14 mouse cellular contexts compared by ENCODE assay signal in genomic region chr9:85948495-85949137, GRCm38 (mm10).
DNase-seq lines count a peak whose midpoint lies in the region; ATAC-seq lines count a peak whose summit lies in the region.
"Had no signal": no experiment of that assay in that cellular context is flagged by ENCODE, and none has a peak within 500 bp of the region (broad histone marks: within the 10 kb centered on the region; RNA-seq: fewer than 3 reads in every experiment).

No protein-coding gene starts in this region.

- no peaks in the 10 kb centered on the region for H3K9me3 ChIP-seq in midbrain, embryonic 11.5 days (ENCODE audit: control insufficient read depth, low read length)
- no peaks in the 10 kb centered on the region for H3K9me3 ChIP-seq in midbrain, embryonic 15.5 days
- H3K9me3 ChIP-seq in liver, embryonic 11.5 days (ENCODE audit: control insufficient read depth, low read length) = no peaks in the 10 kb centered on the region
- H3K9me3 ChIP-seq: embryonic facial prominence, embryonic 15.5 days; hindbrain, embryonic 13.5 days had no signal

- no peaks in the 10 kb centered on the region for H3K4me1 ChIP-seq in midbrain, embryonic 11.5 days (ENCODE audit: control insufficient read depth, insufficient read depth, low read length)
- H3K4me1 ChIP-seq in midbrain, embryonic 15.5 days = no peaks in the 10 kb centered on the region
- H3K4me1 ChIP-seq in liver, embryonic 11.5 days (replicated peaks; ENCODE audit: control insufficient read depth, insufficient read depth, low read length) = no peaks in the 10 kb centered on the region
- H3K4me1 ChIP-seq: embryonic facial prominence, embryonic 15.5 days; hindbrain, embryonic 13.5 days had no signal

- WGBS in midbrain, embryonic 11.5 days = 54% methylated on average over 12 of the region's 12 CpGs
- 52% methylated on average over 12 of the region's 12 CpGs for WGBS in midbrain, embryonic 15.5 days
- 78% methylated on average over 12 of the region's 12 CpGs for WGBS in liver, embryonic 11.5 days

- H3K27ac ChIP-seq in midbrain, embryonic 11.5 days (ENCODE audit: low read depth, low read length) = no peak overlapping the region
- H3K27ac ChIP-seq in midbrain, embryonic 15.5 days = no peak overlapping the region
- no peak overlapping the region for H3K27ac ChIP-seq in liver, embryonic 11.5 days (ENCODE audit: low read depth, low read length)
- H3K27ac ChIP-seq: embryonic facial prominence, embryonic 15.5 days; heart, adult 2 months; hindbrain, embryonic 13.5 days had no signal

- peak; percentile 62; the same call in 1 of the 2 replicates for ATAC-seq in midbrain, embryonic 11.5 days (ENCODE audit: low FRiP score)
- no peak for ATAC-seq in midbrain, embryonic 15.5 days (replicated peaks)
- no peak for ATAC-seq in liver, embryonic 11.5 days (replicated peaks; ENCODE audit: low FRiP score)
- ATAC-seq: Patski had no signal

- no peaks in the 10 kb centered on the region for H3K27me3 ChIP-seq in midbrain, embryonic 11.5 days (ENCODE audit: control insufficient read depth, insufficient read depth, low read length)
- H3K27me3 ChIP-seq in midbrain, embryonic 15.5 days (replicated peaks) = no peaks in the 10 kb centered on the region
- H3K27me3 ChIP-seq in liver, embryonic 11.5 days (replicated peaks; ENCODE audit: control insufficient read depth, insufficient read depth, low read length) = no peaks in the 10 kb centered on the region
- H3K27me3 ChIP-seq: embryonic facial prominence, embryonic 15.5 days; hindbrain, embryonic 13.5 days; Patski had no signal

- no peak overlapping the region for H3K9ac ChIP-seq in midbrain, embryonic 11.5 days (ENCODE audit: low read length)
- H3K9ac ChIP-seq in midbrain, embryonic 15.5 days = no peak overlapping the region
- H3K9ac ChIP-seq in liver, embryonic 11.5 days (ENCODE audit: low read depth, low read length) = no peak overlapping the region
- H3K9ac ChIP-seq: embryonic facial prominence, embryonic 15.5 days; hindbrain, embryonic 13.5 days had no signal

- no peak overlapping the region for H3K4me3 ChIP-seq in midbrain, embryonic 11.5 days (ENCODE audit: low read depth, low read length)
- H3K4me3 ChIP-seq in midbrain, embryonic 15.5 days = no peak overlapping the region
- H3K4me3 ChIP-seq in liver, embryonic 11.5 days (ENCODE audit: low read depth, low read length) = no peak overlapping the region
- H3K4me3 ChIP-seq: embryonic facial prominence, embryonic 15.5 days; heart, adult 2 months; hindbrain, embryonic 13.5 days; myocyte had no signal

- H3K36me3 ChIP-seq in midbrain, embryonic 11.5 days (ENCODE audit: control insufficient read depth, insufficient read depth, low read length) = no peaks in the 10 kb centered on the region
- H3K36me3 ChIP-seq in midbrain, embryonic 15.5 days (replicated peaks) = no peaks in the 10 kb centered on the region
- H3K36me3 ChIP-seq in liver, embryonic 11.5 days (ENCODE audit: control insufficient read depth, insufficient read depth, low read length) = no peaks in the 10 kb centered on the region
- H3K36me3 ChIP-seq: embryonic facial prominence, embryonic 15.5 days; hindbrain, embryonic 13.5 days had no signal

- DNase-seq in midbrain, embryonic 11.5 days (ENCODE audit: low spot score, missing footprints) = peak; percentile 87
- peak; percentile 19 for DNase-seq in embryo, embryonic 10.5 days (ENCODE audit: low spot score)
- peak; percentile 21 for DNase-seq in layer of hippocampus, adult 9-11 months
- peak; percentile 1 for DNase-seq in skeletal muscle tissue, adult 2 months (ENCODE audit: low read depth, low spot score)
- DNase-seq in liver, embryonic 11.5 days (ENCODE audit: low spot score) = no peak
- no peak for DNase-seq in adrenal gland, postnatal 36 days
- DNase-seq: heart, adult 2 months; kidney, postnatal 4 days; lung, adult 2 months had no signal

- H3K4me2 ChIP-seq in midbrain, embryonic 11.5 days = no peak overlapping the region
- no peak overlapping the region for H3K4me2 ChIP-seq in midbrain, embryonic 15.5 days
- H3K4me2 ChIP-seq in liver, embryonic 11.5 days = no peak overlapping the region
- H3K4me2 ChIP-seq: embryonic facial prominence, embryonic 15.5 days; hindbrain, embryonic 13.5 days had no signal

Comparison
In these comparisons a context has a peak if more than half of its experiments do, and no peak if none do; other contexts are left out.
1. DNase-seq: peak in midbrain, embryonic 11.5 days (single experiment), embryo, embryonic 10.5 days (single experiment), layer of hippocampus, adult 9-11 months (single experiment) and skeletal muscle tissue, adult 2 months (single experiment); none in liver, embryonic 11.5 days (single experiment) and adrenal gland, postnatal 36 days (0 of 2).